Mouse (Mus musculus) stomach, postnatal 0 days (tissue): ENCODE measurements around the gene Hs6st1.

Experiments
- CTCF ChIP-seq: IDR thresholded peaks from 2 replicates; pipeline ENCODE4 v1.5.1; 2016; ENCODE audit warnings: antibody characterized with exemption, low read depth, mild to moderate bottlenecking, moderate library complexity
- EP300 ChIP-seq: optimal IDR thresholded peaks from 2 replicates; pipeline ENCODE3; 2016; ENCODE audit warnings: antibody characterized with exemption

- no peak for TF ChIP-seq CTCF
- no peak for TF ChIP-seq EP300
Measured at GRCm38 (mm10) chr1:36062826-36063640, 5.2 kb upstream of the Hs6st1 start.
